Mouse (Mus musculus): ENCODE results near the gene Fgfr2. TPM values are rescaled to one million over a fixed set of nuclear protein-coding genes. Genes with fewer than 3 reads are reported as not detected.

Gene Fgfr2
- total RNA-seq, 4 experiments from 2014 or later = 1.1 to 1.9 (median 1.4) TPM

- DNase-seq (ENCODE audit: low spot score) = no peak
These were observed 815.4 kb downstream of the Fgfr2 start for GRCm38 (mm10) chr7:132307722-132308271.

DNA sequence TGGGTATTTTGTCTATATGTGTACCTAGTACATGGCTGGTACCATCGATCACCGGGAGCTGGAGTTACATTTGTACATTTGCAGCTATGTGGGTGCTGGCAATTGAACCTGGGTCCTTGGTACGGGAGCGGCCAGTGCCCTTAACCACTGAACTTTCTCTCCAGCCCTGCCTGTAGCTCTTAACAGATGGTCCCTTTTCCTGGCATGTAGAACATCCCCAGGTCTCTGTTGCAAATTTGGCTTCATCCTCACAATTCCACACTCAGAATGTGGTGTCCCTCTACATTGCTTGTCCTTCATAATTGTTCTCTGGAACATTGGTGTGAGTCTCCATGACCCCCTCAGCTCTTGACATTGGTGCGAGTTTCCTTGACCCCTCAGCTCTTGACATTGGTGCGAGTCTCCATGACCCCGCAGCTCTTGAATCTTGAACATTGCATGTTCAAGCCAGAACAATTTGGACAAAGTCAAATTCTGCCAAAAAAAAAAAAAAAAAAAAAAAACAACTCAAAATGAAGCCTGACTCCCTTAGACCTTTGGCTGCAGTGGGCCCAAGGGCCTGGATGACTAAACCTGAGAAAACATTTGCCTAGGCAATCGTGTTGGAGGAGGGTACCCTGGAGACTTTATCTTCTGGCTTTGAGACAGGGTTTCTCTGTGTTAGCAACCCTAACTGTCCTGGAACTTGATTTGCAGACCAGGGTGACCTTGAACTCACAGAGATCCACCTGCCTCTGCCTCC lies 816.3 kb downstream of the Fgfr2 start:
- DNase-seq (ENCODE audit: low spot score) = no peak

GRCm38 (mm10) chr7:132305492-132306375 lies 817.4 kb downstream of the Fgfr2 start:
- DNase-seq (ENCODE audit: low spot score) = no peak

DNA sequence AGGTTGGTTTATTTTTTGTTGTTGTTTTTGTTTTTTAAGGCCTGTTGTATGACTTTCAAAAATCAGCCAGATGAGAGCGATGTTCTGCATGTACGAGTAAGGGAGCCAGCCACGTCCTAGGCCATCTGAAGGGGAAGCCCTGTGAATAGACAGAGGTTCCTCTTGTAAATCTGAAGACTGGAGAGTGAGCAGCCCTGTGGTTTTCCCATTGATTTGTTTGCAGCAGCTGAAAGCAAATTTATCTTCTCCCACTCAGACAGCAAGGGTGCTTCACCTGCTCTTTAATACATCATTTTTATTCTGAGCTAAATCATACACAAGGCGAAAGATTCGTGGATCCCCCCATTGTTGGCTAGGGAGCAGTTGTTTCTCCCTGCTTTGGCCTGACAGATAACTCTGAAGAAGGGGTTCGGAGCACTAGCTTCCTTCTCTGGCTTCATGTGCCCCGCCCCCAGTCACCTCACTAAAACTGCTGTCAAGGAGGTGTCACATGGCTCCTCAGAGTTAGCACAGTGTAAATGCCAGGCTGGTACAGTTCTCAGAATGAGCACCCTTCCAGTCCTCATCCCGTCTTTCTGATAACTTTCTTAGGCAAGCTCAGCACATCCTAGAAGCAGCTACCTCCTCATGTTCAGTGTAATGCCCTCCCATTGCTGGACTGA lies 818.6 kb downstream of the Fgfr2 start:
- no peak for DNase-seq (ENCODE audit: low spot score)

GRCm38 (mm10) chr7:132303988-132304387 lies 819.2 kb downstream of the Fgfr2 start:
- no peak for DNase-seq (ENCODE audit: low spot score)

GRCm38 (mm10) chr7:132302508-132303241 lies 820.5 kb downstream of the Fgfr2 start:
- DNase-seq (ENCODE audit: low spot score) = peak; percentile 35

DNA sequence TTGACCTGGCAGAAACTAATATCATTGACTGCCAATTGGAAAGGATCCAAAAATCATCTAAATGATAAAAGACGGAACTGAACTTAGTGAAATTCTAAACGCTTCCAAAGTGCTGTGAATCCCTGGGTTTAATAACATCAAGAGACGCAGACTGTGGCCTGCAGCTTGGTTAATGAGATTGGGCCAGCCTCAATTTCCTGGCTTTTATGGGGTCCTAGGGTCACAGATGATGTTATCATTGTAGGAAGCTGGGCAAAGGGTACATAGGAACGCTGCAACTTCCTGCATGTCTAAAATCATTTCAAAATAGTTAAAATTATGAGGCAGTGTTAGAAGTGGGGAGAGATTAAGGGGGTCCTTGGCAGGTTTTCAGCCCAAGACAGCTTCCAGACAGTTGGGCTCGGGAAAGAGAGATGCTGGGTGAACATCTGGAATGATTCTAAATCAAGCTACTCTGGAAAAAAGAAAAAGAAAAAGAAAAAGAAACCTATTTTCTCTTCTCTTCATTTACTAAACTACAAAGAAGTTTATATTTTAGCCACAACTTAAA lies 823.4 kb downstream of the Fgfr2 start:
- DNase-seq (ENCODE audit: low spot score) = no peak

- DNase-seq (ENCODE audit: low spot score) = no peak
These were observed 824.6 kb downstream of the Fgfr2 start for GRCm38 (mm10) chr7:132298412-132298990.

DNA sequence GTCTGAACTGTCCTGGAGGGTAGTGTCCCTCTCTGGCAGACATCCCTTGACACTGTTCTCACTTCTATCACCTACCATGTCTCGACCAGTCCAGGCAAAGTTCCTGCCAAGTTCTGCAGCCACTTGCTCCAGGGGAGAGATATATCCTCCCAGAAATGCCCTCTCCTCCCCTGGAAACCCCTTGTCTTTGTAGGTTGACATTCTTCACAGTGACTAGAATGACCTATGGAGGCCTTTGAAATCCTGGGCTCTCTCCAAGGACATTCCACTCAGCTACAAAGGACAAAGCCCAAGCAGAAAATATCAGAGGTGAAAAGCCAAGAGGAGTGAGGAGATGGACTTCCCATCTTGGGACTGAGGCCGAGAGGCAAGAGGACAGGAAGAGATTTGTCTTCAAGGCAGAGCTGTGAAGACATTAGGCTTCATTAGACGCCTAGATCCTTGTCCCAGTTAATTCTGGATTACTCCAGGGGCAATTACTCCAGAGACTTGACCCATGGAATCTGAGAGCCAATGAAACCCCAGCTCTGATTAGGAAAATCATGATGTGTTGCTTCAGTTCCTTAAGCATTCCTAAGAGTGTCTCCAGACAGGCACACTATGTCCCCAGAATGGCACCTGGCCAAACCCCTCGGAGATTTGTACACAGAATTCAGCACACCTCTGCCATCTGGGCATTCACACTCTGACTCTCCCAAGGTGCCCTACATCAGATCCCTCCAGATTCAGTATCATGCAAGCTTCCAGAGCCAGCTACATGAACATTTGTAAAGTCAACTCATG lies 826.3 kb downstream of the Fgfr2 start:
- peak; percentile 40 for DNase-seq (ENCODE audit: low spot score)

GRCm38 (mm10) chr7:132296132-132296531 lies 827.0 kb downstream of the Fgfr2 start:
- DNase-seq (ENCODE audit: low spot score) = no peak

DNA sequence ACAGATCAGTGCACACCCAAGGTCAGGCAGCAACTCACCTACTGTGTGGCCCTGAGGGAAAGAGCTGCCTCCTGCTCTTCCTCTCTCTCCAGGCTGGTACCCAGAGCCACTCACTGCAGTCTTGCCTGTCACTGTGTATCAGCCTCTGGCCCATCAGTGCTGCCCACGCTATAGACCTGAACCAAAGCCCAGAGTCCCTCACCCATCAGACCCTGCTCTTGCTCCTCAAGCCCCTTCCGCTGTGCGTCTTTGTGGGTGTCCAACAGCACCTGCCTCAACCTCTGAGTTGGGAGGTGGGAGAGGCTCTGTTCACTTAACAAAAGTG lies 835.8 kb downstream of the Fgfr2 start:
- no peak for DNase-seq (ENCODE audit: low spot score)

- no peak for DNase-seq (ENCODE audit: low spot score)
These were observed 836.4 kb downstream of the Fgfr2 start for GRCm38 (mm10) chr7:132286630-132287339.

DNA sequence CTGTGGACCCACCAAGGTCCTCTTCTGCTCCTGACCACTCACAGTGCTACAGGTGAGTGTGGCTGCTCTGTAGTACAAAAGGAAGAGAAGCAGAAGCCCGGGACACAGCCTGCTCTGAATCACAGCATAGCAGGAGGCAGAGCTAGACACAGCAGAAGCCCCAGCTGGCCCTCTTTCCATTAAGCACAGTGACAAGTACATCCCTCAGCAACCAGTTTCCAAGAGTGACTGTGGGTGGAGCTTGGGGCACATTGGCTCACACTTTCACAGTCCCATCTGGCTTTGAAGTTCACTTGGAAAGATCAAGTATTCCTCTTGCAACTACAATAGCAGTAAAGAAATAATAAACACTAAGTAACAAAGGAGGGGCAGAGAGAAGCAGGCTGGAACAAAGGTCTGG lies 838.4 kb downstream of the Fgfr2 start:
- no peak for DNase-seq (ENCODE audit: low spot score)

GRCm38 (mm10) chr7:132284048-132284737 lies 839.0 kb downstream of the Fgfr2 start:
- no peak for DNase-seq (ENCODE audit: low spot score)

GRCm38 (mm10) chr7:132282576-132282975 lies 840.6 kb downstream of the Fgfr2 start:
- DNase-seq (ENCODE audit: low spot score) = no peak

DNA sequence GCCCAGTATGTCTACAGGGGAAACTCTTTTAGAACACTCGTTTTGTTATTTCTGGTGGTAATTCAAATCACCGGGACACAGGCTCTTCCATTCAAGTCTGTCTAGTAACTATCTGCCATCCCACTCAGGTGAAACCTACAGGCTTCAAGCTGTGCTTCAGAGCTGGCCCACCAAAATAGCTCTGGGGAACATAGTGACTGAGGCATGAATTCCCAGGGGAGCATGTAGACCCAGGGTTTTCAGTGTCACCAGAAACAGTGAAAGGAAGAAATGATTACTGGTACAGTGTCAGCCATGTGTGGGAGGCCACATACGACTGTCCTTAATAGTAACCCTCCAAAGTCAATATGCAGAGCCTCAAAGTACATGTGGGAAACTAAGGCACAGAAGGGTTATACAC lies 841.0 kb downstream of the Fgfr2 start:
- no peak for DNase-seq (ENCODE audit: low spot score)

DNA sequence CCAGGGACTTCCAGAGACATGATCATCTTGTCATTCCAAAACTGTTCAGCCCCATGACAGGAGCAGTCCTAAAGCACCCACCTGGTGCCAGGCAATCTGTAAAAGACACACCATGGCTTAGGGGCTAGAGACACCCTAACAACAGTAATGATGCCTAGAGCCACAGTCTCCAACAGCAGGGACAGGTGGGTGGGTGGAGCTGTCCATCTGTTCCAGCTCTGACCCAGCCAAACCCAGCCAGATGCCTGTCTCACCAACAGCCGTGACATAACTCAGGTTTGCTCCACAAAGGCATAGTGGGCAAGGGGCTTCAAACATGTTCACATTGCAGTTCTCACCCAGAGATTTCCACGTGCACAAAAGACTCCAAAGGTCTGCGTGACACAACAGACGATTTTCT lies 841.4 kb downstream of the Fgfr2 start:
- no peak for DNase-seq (ENCODE audit: low spot score)

GRCm38 (mm10) chr7:132278658-132279057 lies 844.5 kb downstream of the Fgfr2 start:
- DNase-seq (ENCODE audit: low spot score) = no peak

DNA sequence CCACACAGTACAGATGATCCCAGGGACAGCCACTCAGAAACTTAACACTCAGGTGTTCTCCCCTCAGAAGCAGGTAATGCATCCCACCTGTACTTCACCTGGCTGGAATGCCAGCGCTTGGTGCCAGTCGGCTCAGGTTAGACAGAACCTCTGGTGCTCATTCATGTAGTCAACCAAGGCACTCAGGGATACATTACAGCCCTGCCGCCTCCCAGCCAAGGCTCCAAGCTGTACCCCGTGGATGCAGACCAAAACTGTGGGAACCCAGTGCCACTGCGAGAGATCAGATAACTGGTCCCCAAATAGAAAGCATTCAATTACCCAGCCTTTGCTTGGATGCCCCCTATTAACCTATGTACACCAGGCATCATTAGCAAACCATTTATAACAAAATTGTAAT lies 846.9 kb downstream of the Fgfr2 start:
- DNase-seq (ENCODE audit: low spot score) = no peak
